Mouse (Mus musculus): Measurements from ENCODE around the gene Sh3bgrl2. TPM values are rescaled to one million over a fixed set of nuclear protein-coding genes. Genes with fewer than 3 reads are reported as not detected.
"Not testable (repeated sequence)": the region's sequence is repeated elsewhere in the genome, so short reads cannot be mapped to it uniquely, and the experiment has no call there.

Sh3bgrl2 gene
- polyA plus RNA-seq (2012; rRNA removed): 5.2 and 5.8 TPM in 2 replicates

GRCm38 (mm10) chr9:83547830-83548689 lies at the start of gene Sh3bgrl2:
Sh3bgrl2 (plus strand) TSS chr9:83548327.
- Histone ChIP-seq H3K4me1 (ENCODE audit: control insufficient read depth, insufficient read depth, low read length) (peaks cover 6% of the 10 kb centered on the region), H3K4me3 (ENCODE audit: control insufficient read depth, low read depth, low read length) (peak within 1 kb of the TSS; percentile 94), H3K27me3 (ENCODE audit: control insufficient read depth, insufficient read depth, low read length) (no peaks in the 10 kb centered on the region), H3K27ac (ENCODE audit: control insufficient read depth, insufficient read depth, low read depth, low read length) (peak within 1 kb of the TSS; percentile 82), H3K36me3 (ENCODE audit: control insufficient read depth, insufficient read depth, low read length) (no peaks in the 10 kb centered on the region)
- TF ChIP-seq POLR2A (IDR thresholded peaks at IDR 0.05; ENCODE audit: control insufficient read depth, low read depth, low read length) (peak; percentile 82), CTCF (IDR thresholded peaks at IDR 0.05; ENCODE audit: control insufficient read depth, insufficient read depth, insufficient replicate concordance, low read depth, low read length) (no peak)

DNA sequence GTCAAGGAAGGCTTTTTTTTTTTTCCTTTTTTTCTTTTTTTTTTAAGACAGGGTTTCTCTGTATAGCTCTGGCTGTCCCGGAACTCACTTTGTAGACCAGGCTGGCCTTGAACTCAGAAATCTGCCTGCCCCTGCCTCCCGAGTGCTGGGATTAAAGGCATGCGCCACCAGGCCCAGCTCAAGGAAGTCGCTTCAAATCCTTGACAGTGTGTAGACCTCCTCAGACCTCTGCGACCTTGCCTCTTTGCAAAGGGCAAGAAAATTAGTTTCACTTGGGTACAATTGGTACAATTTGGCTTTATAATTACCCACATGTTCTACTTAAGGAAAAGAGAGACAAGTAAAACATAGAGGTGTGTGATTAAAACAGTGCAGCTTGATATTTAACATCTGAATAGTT lies 29.0 kb upstream of the Sh3bgrl2 start:
- H3K4me1 ChIP-seq (ENCODE audit: control insufficient read depth, insufficient read depth, low read length); H3K27ac ChIP-seq (ENCODE audit: control insufficient read depth, insufficient read depth, low read depth, low read length); H3K27me3 ChIP-seq (ENCODE audit: control insufficient read depth, insufficient read depth, low read length); H3K36me3 ChIP-seq (ENCODE audit: control insufficient read depth, insufficient read depth, low read length); H3K4me3 ChIP-seq (ENCODE audit: control insufficient read depth, low read depth, low read length): not testable (repeated sequence)

DNA sequence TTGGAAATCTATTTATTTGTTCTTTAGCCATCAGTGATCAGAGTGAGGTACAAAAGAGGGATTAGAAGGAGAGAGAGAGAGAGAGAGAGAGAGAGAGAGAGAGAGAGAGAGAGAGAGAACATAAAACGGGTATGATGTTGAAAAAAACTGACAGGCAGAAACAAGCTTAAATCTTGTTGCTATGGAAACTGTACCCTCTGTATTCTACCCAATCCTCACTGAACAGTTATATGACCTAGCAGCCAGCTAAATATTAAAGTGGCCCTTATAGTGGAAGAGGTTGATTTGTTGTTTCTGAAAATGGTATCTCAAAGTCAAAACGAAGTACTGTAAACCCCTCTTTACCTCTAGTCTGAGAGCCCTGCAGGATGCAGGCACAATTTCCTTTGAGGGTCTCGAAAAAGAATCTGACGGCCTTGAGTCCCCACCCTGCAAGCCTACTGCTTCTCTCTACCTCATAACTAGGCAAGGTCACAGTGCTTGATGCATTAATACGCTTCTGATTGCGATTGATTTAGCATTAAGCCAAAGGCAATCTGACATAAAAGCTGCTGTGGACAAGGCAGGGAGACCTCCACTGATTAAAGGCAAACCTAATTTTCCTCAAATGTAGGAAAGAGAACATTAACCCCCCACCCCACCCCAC lies 28.5 kb upstream of the Sh3bgrl2 start:
- Histone ChIP-seq H3K27me3 (ENCODE audit: control insufficient read depth, insufficient read depth, low read length) (no peaks in the 10 kb centered on the region), H3K4me1 (ENCODE audit: control insufficient read depth, insufficient read depth, low read length) (no peaks in the 10 kb centered on the region), H3K36me3 (ENCODE audit: control insufficient read depth, insufficient read depth, low read length) (no peaks in the 10 kb centered on the region), H3K27ac (ENCODE audit: control insufficient read depth, insufficient read depth, low read depth, low read length) (no peak overlapping the region), H3K4me3 (ENCODE audit: control insufficient read depth, low read depth, low read length) (no peak overlapping the region)
- TF ChIP-seq POLR2A (IDR thresholded peaks at IDR 0.05; ENCODE audit: control insufficient read depth, low read depth, low read length): no peak
- no peak for TF ChIP-seq CTCF (IDR thresholded peaks at IDR 0.05; ENCODE audit: control insufficient read depth, insufficient read depth, insufficient replicate concordance, low read depth, low read length)

DNA sequence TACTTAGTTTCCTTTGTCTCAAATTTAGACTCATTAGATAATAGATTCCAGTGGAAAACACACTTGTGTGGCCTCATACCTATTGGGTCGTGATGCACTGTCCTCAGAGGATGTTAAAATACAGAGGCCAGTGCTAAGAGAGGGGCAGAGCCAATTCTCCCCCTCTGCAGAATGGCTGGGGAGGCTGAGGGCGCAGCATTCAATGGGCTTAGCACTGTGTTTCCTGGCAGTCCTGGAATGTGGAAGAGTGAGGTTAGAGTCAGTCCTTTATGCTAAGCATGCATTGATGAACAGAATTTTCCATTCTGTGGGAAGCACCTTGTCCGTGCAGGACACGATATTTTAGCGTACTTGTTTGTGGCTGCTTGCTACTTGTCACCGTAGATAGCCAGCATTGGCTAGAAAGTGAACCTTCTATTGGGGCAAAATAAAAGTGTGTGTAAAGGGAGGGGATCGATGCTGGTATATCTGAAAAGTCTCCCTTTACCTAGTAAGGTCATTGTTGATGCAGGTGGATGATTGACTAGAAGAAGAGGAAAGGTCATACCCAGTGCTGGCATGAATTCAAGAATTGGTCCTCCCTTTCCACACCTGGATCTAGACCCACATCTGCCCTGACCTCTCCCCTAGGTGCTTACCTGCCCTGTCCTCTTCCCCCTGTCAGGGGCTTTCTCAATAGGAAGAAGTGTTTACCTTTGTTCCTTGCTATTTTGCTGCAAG lies 20.6 kb upstream of the Sh3bgrl2 start:
- Histone ChIP-seq H3K36me3 (ENCODE audit: control insufficient read depth, insufficient read depth, low read length) (no peaks in the 10 kb centered on the region), H3K27ac (ENCODE audit: control insufficient read depth, insufficient read depth, low read depth, low read length) (no peak overlapping the region), H3K4me3 (ENCODE audit: control insufficient read depth, low read depth, low read length) (no peak overlapping the region), H3K27me3 (ENCODE audit: control insufficient read depth, insufficient read depth, low read length) (no peaks in the 10 kb centered on the region), H3K4me1 (ENCODE audit: control insufficient read depth, insufficient read depth, low read length) (no peaks in the 10 kb centered on the region)
- TF ChIP-seq CTCF (IDR thresholded peaks at IDR 0.05; ENCODE audit: control insufficient read depth, insufficient read depth, insufficient replicate concordance, low read depth, low read length) (no peak), POLR2A (IDR thresholded peaks at IDR 0.05; ENCODE audit: control insufficient read depth, low read depth, low read length) (no peak)

DNA sequence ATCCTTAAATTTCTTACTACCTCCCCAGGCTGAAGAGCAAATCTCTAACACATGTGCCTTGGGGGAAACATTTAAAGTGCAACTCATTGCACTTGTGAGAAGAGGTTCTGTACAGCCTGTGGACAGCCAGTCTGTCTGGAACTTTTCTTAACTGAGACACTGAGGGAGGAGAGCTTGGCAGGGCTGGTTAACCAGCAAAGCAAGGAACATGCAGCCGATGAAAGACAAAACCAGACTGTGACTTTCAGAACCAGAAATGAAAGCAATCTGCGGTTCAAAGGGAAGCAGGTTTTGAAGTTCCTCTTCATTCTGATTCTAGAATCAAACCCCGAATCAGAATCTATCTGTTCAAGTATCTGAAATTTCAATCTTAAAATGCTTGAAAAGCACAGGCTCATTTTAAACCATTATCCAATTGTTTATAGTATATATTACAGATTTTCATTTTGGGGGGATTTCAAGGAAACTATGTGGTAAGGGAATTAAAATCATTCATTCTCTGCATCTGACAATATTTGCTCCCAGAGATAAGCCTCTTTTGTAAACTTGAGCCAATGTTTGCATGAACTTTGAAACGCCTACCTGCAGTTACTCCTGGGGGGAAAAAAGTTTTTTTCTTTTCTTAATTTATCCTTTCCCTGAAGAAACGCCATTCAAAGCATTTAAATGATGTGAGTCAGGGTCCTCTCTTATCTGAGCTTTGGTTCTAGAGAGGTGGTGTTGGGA lies 14.9 kb upstream of the Sh3bgrl2 start:
- no peak for TF ChIP-seq CTCF (IDR thresholded peaks at IDR 0.05; ENCODE audit: control insufficient read depth, insufficient read depth, insufficient replicate concordance, low read depth, low read length)
- TF ChIP-seq POLR2A (IDR thresholded peaks at IDR 0.05; ENCODE audit: control insufficient read depth, low read depth, low read length): no peak
- no peaks in the 10 kb centered on the region for H3K4me1 ChIP-seq (ENCODE audit: control insufficient read depth, insufficient read depth, low read length)
- H3K36me3 ChIP-seq (ENCODE audit: control insufficient read depth, insufficient read depth, low read length): no peaks in the 10 kb centered on the region
- no peaks in the 10 kb centered on the region for H3K27me3 ChIP-seq (ENCODE audit: control insufficient read depth, insufficient read depth, low read length)
- no peak overlapping the region for H3K27ac ChIP-seq (ENCODE audit: control insufficient read depth, insufficient read depth, low read depth, low read length)
- H3K4me3 ChIP-seq (ENCODE audit: control insufficient read depth, low read depth, low read length): no peak overlapping the region

GRCm38 (mm10) chr9:83536959-83537358 lies 11.2 kb upstream of the Sh3bgrl2 start:
- Histone ChIP-seq H3K4me3 (ENCODE audit: control insufficient read depth, low read depth, low read length) (no peak overlapping the region), H3K27ac (ENCODE audit: control insufficient read depth, insufficient read depth, low read depth, low read length) (no peak overlapping the region), H3K36me3 (ENCODE audit: control insufficient read depth, insufficient read depth, low read length) (no peaks in the 10 kb centered on the region), H3K27me3 (ENCODE audit: control insufficient read depth, insufficient read depth, low read length) (no peaks in the 10 kb centered on the region), H3K4me1 (ENCODE audit: control insufficient read depth, insufficient read depth, low read length) (no peaks in the 10 kb centered on the region)
- no peak for TF ChIP-seq CTCF (IDR thresholded peaks at IDR 0.05; ENCODE audit: control insufficient read depth, insufficient read depth, insufficient replicate concordance, low read depth, low read length)
- no peak for TF ChIP-seq POLR2A (IDR thresholded peaks at IDR 0.05; ENCODE audit: control insufficient read depth, low read depth, low read length)

DNA sequence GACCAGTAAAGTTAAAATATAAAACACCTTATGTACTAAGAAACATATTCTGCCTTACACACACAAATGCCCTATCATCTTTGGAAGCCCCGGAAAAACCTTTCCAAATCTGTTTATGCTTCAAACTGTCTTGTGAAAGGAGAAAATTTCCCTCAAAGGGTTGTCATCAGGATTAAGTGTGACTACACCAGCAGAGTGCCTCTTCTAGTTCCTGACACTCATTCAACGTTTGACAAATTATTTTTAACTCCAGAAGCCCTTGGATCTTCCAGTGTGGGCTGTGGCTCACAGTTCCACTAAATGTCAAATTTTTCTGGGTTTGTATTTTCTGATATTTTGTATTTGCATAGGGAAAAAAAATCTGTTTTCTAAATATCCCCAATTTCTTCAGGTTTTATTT lies 10.6 kb upstream of the Sh3bgrl2 start:
- Histone ChIP-seq H3K4me3 (ENCODE audit: control insufficient read depth, low read depth, low read length) (no peak overlapping the region), H3K27me3 (ENCODE audit: control insufficient read depth, insufficient read depth, low read length) (no peaks in the 10 kb centered on the region), H3K27ac (ENCODE audit: control insufficient read depth, insufficient read depth, low read depth, low read length) (no peak overlapping the region), H3K4me1 (ENCODE audit: control insufficient read depth, insufficient read depth, low read length) (no peaks in the 10 kb centered on the region), H3K36me3 (ENCODE audit: control insufficient read depth, insufficient read depth, low read length) (no peaks in the 10 kb centered on the region)
- no peak for TF ChIP-seq CTCF (IDR thresholded peaks at IDR 0.05; ENCODE audit: control insufficient read depth, insufficient read depth, insufficient replicate concordance, low read depth, low read length)
- TF ChIP-seq POLR2A (IDR thresholded peaks at IDR 0.05; ENCODE audit: control insufficient read depth, low read depth, low read length): no peak

Measured in testis, adult 2 months (tissue).